Mouse (Mus musculus) embryonic facial prominence, embryonic 10.5 days (tissue): Measurements from ENCODE around the gene Mfn2. TPM values are rescaled to one million over a fixed set of nuclear protein-coding genes. Genes with fewer than 3 reads are reported as not detected.

ENCODE experiments used
- DNase-seq: peaks from one replicate; pipeline ENCODE4 v3.0.0-alpha.2; 2017; ENCODE audit warnings: low spot score
- H3K27ac ChIP-seq: fragments of 300-500 bp; sonication (generic); replicated peaks from 2 replicates; pipeline ENCODE4 v1.5.1; 2016; ENCODE audit warnings: mild to moderate bottlenecking
- H3K27me3 ChIP-seq: fragments of 300-500 bp; sonication (generic); replicated peaks from 2 replicates; pipeline ENCODE4 v1.6.1; 2016; ENCODE audit warnings: low read depth, mild to moderate bottlenecking; ENCODE audit not compliant: poor library complexity, severe bottlenecking
- H3K36me3 ChIP-seq: fragments of 300-500 bp; sonication (generic); replicated peaks from 2 replicates; pipeline ENCODE4 v1.6.1; 2016; ENCODE audit warnings: mild to moderate bottlenecking, moderate library complexity
- H3K4me1 ChIP-seq: fragments of 300-500 bp; sonication (generic); 2 replicates; pipeline ENCODE4 v1.6.1; 2016
- H3K4me3 ChIP-seq: fragments of 300-500 bp; sonication (generic); 2 replicates; pipeline ENCODE4 v1.5.1; 2016; ENCODE audit warnings: mild to moderate bottlenecking, moderate library complexity
- H3K9me3 ChIP-seq: fragments of 300-500 bp; sonication (generic); 2 replicates; pipeline ENCODE4 v1.6.1; 2016; ENCODE audit warnings: mild to moderate bottlenecking
- WGBS: fragments of 180-500 bp; shearing (Covaris S2); methylation state at CpG from one replicate; pipeline ENCODE4 v1.1.7; 2016; 5-methylcytosine and 5-hydroxymethylcytosine counted together
- polyA plus RNA-seq: library from polyadenylated mRNA; unstranded; fragments of >200 nt; fragmentation: Nextera tagmentation; extraction: Ambion mirVana; gene quantifications from 2 replicates; pipeline ENCODE4 v1.2.1, GENCODE M21; 2016

The Mfn2 gene
- polyA plus RNA-seq, 1 experiment from 2014 or later = 38.6 TPM

DNA sequence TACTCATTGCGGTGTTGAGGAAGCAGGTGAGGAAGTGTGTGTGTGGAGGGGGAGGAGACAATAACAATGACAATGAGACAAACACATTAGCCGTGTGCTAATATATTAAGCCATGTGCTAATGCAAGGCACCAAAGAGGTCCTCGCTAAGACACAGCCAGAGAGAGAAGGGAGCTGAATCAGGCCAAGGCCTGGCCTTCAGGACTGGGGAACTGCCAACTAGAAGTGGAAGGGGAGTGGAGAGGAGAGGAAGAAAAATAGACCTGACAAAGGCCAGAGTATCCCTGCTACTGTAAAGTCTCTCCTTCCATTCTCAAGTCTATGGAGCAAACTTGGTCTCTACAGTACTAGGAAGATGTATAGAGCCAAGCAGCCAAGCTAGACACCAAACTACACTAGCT lies 903 bp downstream of the Mfn2 start:
- no peak overlapping the region for H3K27ac ChIP-seq
- H3K36me3 ChIP-seq = peaks cover 44% of the 10 kb centered on the region
- H3K4me1 ChIP-seq = peaks cover 13% of the 10 kb centered on the region
- no peak for DNase-seq
- peak overlapping the region; percentile 95 for H3K4me3 ChIP-seq
- 85% methylated on average over 3 of the region's 3 CpGs for WGBS
- H3K27me3 ChIP-seq = no peaks in the 10 kb centered on the region
- no peaks in the 10 kb centered on the region for H3K9me3 ChIP-seq

DNA sequence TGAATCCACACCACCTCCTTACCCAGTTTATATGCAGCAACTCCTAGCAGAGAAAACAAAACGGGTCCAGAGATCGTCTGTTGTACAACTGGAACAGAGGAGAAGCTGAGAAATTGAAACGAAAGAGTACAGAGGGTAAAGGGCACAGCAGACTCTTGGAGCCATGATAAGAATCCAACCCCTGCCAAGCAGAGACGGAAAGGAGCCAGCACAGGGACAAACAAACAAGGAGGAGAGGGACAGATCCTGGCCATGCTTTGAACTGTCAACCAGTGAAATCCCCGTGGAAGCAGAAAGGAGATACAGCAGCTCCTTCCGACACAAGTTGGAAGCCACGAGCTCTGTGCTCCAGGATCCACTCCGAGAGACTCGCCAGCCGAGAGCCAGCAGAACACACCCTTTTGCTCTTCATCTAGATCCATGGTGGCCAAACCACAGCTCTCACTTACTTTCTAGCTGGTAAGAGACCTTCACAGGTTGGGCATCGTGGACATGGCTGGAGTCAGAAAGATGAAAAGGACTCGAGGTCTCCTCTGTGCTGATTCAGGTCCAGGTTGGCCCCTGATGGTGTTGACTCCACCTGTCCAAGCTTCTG lies 1.5 kb downstream of the Mfn2 start:
- Histone ChIP-seq H3K4me3 (peak overlapping the region; percentile 95; the same call in 1 of the 2 replicates), H3K27ac (no peak overlapping the region)
- 91% methylated on average over 12 of the region's 12 CpGs for WGBS

DNA sequence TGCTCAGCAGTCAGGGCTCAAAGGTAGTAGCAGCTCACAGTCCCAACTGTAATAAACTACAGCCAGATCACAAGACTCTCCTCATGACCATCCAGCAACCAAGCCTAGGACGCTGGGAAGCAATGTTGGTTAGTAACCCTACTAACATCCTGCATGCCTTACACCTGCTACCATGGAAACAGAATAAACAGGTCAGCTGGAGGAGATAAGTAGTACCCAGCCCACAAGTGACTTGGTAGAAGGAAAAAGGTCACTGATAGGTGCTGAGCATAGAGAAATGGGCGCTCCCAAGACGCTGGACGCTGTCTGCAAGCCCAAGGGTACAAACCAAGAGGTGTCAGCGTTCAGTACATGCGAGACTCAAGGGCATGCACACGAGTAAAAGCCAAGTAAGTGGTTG lies 4.1 kb downstream of the Mfn2 start:
- 90% methylated on average over 7 of the region's 7 CpGs for WGBS
- H3K27ac ChIP-seq = no peak overlapping the region
- DNase-seq = no peak
- H3K9me3 ChIP-seq = no peaks in the 10 kb centered on the region
- no peaks in the 10 kb centered on the region for H3K27me3 ChIP-seq
- H3K4me1 ChIP-seq = peaks cover 13% of the 10 kb centered on the region
- peaks cover 75% of the 10 kb centered on the region for H3K36me3 ChIP-seq
- H3K4me3 ChIP-seq = no peak overlapping the region

More for the DNA sequence above, 1.5 kb downstream of the Mfn2 start:
- H3K36me3 ChIP-seq = peaks cover 50% of the 10 kb centered on the region
- no peaks in the 10 kb centered on the region for H3K27me3 ChIP-seq
- DNase-seq = no peak
- H3K4me1 ChIP-seq = peaks cover 13% of the 10 kb centered on the region
- H3K9me3 ChIP-seq = no peaks in the 10 kb centered on the region

DNA sequence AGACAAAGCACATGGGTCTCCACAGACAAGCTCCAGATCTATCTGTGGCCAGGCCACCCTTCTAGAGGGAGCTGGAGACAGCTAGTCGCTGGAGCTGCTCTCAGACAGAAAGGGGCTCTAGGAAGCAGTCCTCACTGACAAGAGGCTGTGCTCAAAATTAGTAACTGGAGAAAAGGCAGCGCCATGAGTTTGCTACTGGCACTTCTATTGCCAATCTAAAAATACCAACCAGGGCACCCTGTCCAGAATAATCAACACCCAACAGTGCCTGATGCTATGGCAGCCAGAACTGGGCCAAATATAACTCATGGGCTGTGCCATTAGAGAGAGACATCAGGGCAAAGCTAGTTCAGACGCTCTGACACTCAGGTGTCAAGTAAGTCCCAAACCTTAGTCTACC lies 7.2 kb downstream of the Mfn2 start:
- no peaks in the 10 kb centered on the region for H3K4me1 ChIP-seq
- peaks cover 95% of the 10 kb centered on the region for H3K36me3 ChIP-seq
- no peak for DNase-seq
- no peak overlapping the region for H3K4me3 ChIP-seq
- WGBS = 88% methylated on average over 3 of the region's 3 CpGs
- H3K27ac ChIP-seq = no peak overlapping the region
- no peaks in the 10 kb centered on the region for H3K27me3 ChIP-seq
- no peaks in the 10 kb centered on the region for H3K9me3 ChIP-seq

DNA sequence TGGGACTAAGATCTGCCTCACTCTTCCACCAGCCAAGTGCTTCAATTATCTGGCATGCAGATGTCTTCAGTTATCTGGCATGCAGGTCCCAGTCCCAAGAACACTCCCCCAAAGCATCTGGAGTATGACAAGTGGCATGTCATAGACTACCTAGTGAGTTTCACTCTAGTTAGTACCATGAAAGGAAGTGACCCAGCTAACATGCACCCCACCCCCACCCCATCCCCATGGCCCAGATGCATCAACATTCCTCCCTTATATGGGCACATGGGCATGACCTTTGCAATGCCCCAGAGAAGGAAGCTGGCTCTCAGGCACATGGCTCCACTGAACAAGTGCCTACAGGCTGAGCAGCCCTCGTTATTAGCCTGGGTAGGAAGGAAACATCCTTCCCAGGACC lies 8.1 kb downstream of the Mfn2 start:
- no peak for DNase-seq
- Histone ChIP-seq H3K27me3 (no peaks in the 10 kb centered on the region), H3K4me1 (no peaks in the 10 kb centered on the region), H3K4me3 (no peak overlapping the region), H3K36me3 (peaks cover 97% of the 10 kb centered on the region), H3K9me3 (no peaks in the 10 kb centered on the region), H3K27ac (no peak overlapping the region)
- WGBS = 61% methylated on average over 1 of the region's 1 CpGs

DNA sequence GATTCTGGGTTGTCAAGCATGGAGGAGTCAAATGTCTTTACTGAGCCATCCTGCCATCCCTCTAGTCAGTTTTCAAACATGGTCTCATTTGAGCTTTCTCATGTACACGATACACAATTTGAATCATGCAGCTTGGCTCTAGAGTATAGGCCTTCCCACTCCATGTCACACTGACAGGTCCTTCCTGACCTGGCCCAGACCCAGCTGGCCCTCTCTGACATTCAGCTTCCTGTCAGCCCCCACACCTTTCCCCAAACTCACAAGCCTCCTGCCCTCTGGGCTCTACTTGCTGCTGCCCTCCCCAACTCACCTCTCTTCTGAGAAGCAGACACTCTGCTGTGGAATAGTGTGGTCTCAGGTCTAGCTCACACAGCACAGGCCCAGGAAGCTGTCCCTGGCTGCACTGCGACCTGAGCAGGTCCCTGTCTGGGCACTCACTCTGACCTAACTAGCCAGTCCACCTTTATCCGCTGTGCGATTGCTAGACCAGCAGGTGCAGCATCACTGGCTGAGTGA lies 8.6 kb downstream of the Mfn2 start:
- Histone ChIP-seq H3K27ac (no peak overlapping the region), H3K36me3 (peaks cover 100% of the 10 kb centered on the region), H3K27me3 (no peaks in the 10 kb centered on the region), H3K4me3 (no peak overlapping the region), H3K9me3 (no peaks in the 10 kb centered on the region), H3K4me1 (no peaks in the 10 kb centered on the region)
- DNase-seq = no peak
- 93% methylated on average over 4 of the region's 4 CpGs for WGBS

DNA sequence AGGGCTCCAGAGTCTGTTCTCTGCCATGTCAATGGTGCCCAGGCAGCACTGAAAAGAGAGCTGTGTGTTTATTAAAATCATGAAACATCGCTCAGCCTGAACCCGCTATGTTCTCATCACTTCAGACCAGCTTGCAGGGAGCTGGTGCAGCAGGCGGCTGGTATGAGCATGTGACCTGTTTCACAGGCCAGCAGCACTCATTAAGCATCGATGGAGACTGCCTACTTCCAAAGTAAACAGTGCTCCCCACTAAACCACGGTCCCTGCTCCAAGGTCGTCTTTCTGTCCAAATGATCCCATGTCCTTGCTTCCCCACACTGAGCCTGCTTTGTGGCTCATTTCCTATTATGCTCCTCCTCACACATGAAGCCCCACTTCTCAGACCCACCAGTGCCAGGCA lies 14.2 kb downstream of the Mfn2 start:
- no peak overlapping the region for H3K27ac ChIP-seq
- 89% methylated on average over 6 of the region's 6 CpGs for WGBS
- H3K9me3 ChIP-seq = no peaks in the 10 kb centered on the region
- H3K36me3 ChIP-seq = peaks cover 95% of the 10 kb centered on the region
- no peak overlapping the region for H3K4me3 ChIP-seq
- no peaks in the 10 kb centered on the region for H3K27me3 ChIP-seq
- no peak for DNase-seq
- no peaks in the 10 kb centered on the region for H3K4me1 ChIP-seq

DNA sequence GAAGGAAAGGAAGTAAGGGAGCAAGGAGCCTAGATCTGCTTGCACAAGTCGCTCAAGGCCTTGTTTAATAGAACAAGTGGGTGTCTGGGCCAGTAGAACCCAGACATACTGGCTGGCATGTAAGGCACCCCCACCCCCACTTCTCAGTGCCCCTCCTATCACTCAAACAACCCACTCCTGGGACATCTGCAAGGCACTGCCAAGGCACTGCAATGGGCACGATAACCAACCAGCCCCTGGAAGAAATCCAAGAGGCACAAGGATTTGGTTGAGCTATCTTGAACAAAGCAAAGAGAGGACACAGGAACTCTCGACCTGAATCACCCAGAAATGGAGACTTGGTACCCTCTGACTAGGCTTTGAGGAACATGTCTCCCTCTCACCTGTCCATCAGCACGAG lies 16.3 kb downstream of the Mfn2 start:
- Histone ChIP-seq H3K4me1 (no peaks in the 10 kb centered on the region), H3K27ac (no peak overlapping the region), H3K27me3 (no peaks in the 10 kb centered on the region), H3K4me3 (no peak overlapping the region), H3K36me3 (peaks cover 95% of the 10 kb centered on the region), H3K9me3 (no peaks in the 10 kb centered on the region)
- no peak for DNase-seq
- 93% methylated on average over 4 of the region's 4 CpGs for WGBS

DNA sequence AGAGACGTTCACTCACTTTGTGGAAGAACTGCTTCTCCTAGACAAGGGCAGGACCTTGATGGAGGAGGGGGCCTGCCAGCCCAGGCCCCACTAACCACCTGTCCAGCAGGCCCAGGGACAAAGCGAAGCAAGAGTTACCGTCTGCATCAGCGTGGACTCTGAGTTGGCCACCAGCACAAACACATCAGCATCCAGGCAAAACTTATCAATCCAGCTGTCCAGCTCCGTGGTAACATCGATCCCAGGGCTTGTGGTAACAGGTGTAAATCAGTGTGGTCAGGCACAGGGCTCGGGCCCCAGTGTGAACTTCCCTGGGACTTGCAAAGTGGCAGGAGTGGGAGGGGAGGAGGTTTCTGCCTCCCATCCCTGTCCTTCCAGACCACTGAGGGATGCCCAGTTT lies 17.2 kb downstream of the Mfn2 start:
- 91% methylated on average over 7 of the region's 7 CpGs for WGBS
- DNase-seq = no peak
- no peaks in the 10 kb centered on the region for H3K4me1 ChIP-seq
- no peak overlapping the region for H3K27ac ChIP-seq
- H3K36me3 ChIP-seq = peaks cover 95% of the 10 kb centered on the region
- H3K27me3 ChIP-seq = no peaks in the 10 kb centered on the region
- no peak overlapping the region for H3K4me3 ChIP-seq
- H3K9me3 ChIP-seq = no peaks in the 10 kb centered on the region

DNA sequence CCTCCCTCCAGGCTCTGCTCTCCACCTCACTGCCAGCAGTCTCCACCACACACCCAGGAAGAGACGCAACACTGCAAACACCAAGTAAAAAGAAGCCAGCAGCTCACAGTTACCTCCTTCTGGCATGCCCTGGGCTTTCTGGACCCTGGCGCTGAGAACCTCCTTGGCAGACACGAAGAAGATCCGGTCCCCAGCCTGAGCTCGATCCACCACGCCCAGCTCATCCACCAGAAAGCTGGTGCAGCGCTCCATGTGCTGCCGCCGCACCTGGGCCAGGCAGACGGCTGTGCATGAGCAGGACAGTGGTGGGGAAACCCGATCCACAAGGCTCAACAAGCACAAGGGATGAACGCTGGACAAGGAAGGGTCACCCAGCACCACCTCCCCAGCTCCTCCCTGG lies 18.3 kb downstream of the Mfn2 start:
- no peaks in the 10 kb centered on the region for H3K27me3 ChIP-seq
- H3K36me3 ChIP-seq = peaks cover 95% of the 10 kb centered on the region
- no peaks in the 10 kb centered on the region for H3K9me3 ChIP-seq
- DNase-seq = no peak
- 94% methylated on average over 12 of the region's 12 CpGs for WGBS
- H3K4me3 ChIP-seq = no peak overlapping the region
- no peak overlapping the region for H3K27ac ChIP-seq
- no peaks in the 10 kb centered on the region for H3K4me1 ChIP-seq

DNA sequence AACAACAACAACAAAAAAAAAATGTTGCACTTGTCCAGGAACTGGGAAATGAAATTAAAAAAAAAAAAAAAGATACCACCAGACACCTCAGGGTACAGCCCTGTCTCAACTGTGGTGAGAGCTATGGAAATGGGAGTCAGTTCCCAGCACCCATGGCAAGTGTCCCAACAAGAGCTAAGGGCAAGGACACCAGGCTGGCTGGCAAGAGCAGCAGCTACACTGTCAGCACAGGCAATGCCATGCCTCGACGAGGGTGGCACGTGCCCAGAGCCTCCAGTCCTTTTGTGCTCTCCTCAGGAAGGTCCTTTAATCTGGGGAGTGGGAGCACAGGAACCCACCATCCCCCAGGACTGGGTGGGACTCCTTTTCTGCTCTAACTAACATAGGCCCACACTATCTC lies 20.4 kb downstream of the Mfn2 start:
- peaks cover 99% of the 10 kb centered on the region for H3K36me3 ChIP-seq
- H3K27ac ChIP-seq = no peak overlapping the region
- peaks cover 5% of the 10 kb centered on the region; the same call in 1 of the 2 replicates for H3K4me1 ChIP-seq
- no peaks in the 10 kb centered on the region for H3K9me3 ChIP-seq
- WGBS = 95% methylated on average over 3 of the region's 3 CpGs
- no peaks in the 10 kb centered on the region for H3K27me3 ChIP-seq
- no peak for DNase-seq
- no peak overlapping the region for H3K4me3 ChIP-seq

DNA sequence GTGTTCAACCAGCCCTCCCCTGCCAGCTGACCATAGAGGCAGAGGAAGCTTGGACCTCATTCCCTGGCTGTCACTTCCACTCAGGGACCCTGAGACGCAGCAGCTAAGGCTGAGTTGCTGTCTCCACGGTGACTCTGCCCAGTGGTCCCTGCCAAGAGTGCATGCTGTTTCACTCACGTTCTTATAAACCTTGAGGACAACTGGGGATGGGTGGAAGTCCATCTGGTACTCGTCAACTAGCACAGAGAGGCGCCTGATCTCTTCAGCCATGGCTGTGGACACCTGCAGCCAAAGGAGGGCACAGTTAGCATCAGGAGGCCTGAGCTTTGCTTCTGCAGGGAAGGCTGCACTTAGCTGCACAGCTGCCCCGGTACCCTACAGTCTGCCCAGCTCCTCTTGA lies 21.5 kb downstream of the Mfn2 start:
- peaks cover 99% of the 10 kb centered on the region for H3K36me3 ChIP-seq
- no peaks in the 10 kb centered on the region for H3K9me3 ChIP-seq
- H3K27ac ChIP-seq = no peak overlapping the region
- DNase-seq = no peak
- peaks cover 5% of the 10 kb centered on the region; the same call in 1 of the 2 replicates for H3K4me1 ChIP-seq
- H3K4me3 ChIP-seq = no peak overlapping the region
- WGBS = 83% methylated on average over 6 of the region's 6 CpGs
- H3K27me3 ChIP-seq = no peaks in the 10 kb centered on the region

DNA sequence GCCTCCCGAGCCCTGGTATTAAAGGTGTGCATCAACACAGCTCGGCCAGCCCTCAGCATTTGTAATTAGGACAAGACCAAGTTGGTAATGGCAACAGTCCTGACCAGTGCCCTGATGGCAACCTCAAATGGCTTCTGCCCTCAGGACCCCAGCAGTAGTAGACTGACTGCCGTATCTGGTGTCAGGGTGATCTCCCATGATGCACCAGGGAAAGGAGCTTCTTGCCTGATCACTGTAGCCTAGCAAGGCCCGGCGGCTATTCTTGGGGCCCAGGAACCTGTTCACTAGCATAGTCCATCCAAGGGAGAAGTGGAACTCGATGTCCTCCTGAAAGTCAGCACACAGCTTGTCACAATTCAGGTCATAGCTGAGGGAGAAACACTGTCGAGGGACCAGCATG lies 22.7 kb downstream of the Mfn2 start:
- Histone ChIP-seq H3K4me1 (peaks cover 5% of the 10 kb centered on the region; the same call in 1 of the 2 replicates), H3K4me3 (no peak overlapping the region), H3K27me3 (no peaks in the 10 kb centered on the region), H3K27ac (no peak overlapping the region), H3K36me3 (peaks cover 99% of the 10 kb centered on the region), H3K9me3 (no peaks in the 10 kb centered on the region)
- WGBS = 92% methylated on average over 7 of the region's 7 CpGs
- no peak for DNase-seq
